Mouse (Mus musculus) midbrain, embryonic 13.5 days (tissue): ENCODE data around the gene Gm20683. TPM values are rescaled to one million over a fixed set of nuclear protein-coding genes. Genes with fewer than 3 reads are reported as not detected.
A peak's percentile ranks its signal among the peaks of the same experiment; 100 is the strongest.

Experiments used
- ATAC-seq: fragments of 200-750 bp; cut with Nextera tagmentation; 2 replicates; pipeline ENCODE4 v1.8.0; 2017; ENCODE audit warnings: mild to moderate bottlenecking, moderate TSS enrichment, moderate library complexity
- H3K27ac ChIP-seq: fragments of 300-500 bp; sonication (generic); 2 replicates; pipeline ENCODE4 v1.5.1; 2015; ENCODE audit warnings: inconsistent platforms, mild to moderate bottlenecking, moderate library complexity
- H3K27me3 ChIP-seq: fragments of 300-500 bp; sonication (generic); 2 replicates; pipeline ENCODE4 v1.6.1; 2015; ENCODE audit warnings: mild to moderate bottlenecking, inconsistent platforms
- H3K36me3 ChIP-seq: fragments of 300-500 bp; sonication (generic); 2 replicates; pipeline ENCODE4 v1.6.1; 2015; ENCODE audit warnings: mild to moderate bottlenecking, inconsistent platforms
- H3K4me1 ChIP-seq: fragments of 300-500 bp; sonication (generic); replicated peaks from 2 replicates; pipeline ENCODE4 v1.6.1; 2015; ENCODE audit warnings: inconsistent platforms
- H3K4me2 ChIP-seq: fragments of 300-500 bp; sonication (generic); replicated peaks from 2 replicates; pipeline ENCODE4 v1.6.1; 2015; ENCODE audit warnings: moderate library complexity, mild to moderate bottlenecking, inconsistent platforms
- H3K4me3 ChIP-seq: fragments of 300-500 bp; sonication (generic); replicated peaks from 2 replicates; pipeline ENCODE4 v1.5.1; 2015; ENCODE audit warnings: mild to moderate bottlenecking, inconsistent platforms
- H3K9ac ChIP-seq: fragments of 300-500 bp; sonication (generic); replicated peaks from 2 replicates; pipeline ENCODE4 v1.6.1; 2015; ENCODE audit warnings: mild to moderate bottlenecking, inconsistent platforms
- H3K9me3 ChIP-seq: fragments of 300-500 bp; sonication (generic); 2 replicates; pipeline ENCODE4 v1.6.1; 2016; ENCODE audit warnings: mild to moderate bottlenecking, inconsistent platforms
- WGBS: fragments of 180-500 bp; shearing (Covaris S2); methylation state at CpG from one replicate; pipeline ENCODE4 v1.1.7; 2015; 5-methylcytosine and 5-hydroxymethylcytosine counted together
- polyA plus RNA-seq: library from polyadenylated mRNA; unstranded; fragments of >200 nt; fragmentation: Nextera tagmentation; extraction: Ambion mirVana; gene quantifications from 2 replicates; pipeline ENCODE4 v1.2.1, GENCODE M21; 2015

Gene Gm20683
- polyA plus RNA-seq, 1 experiment from 2014 or later: 7.5 TPM

- H3K4me1 ChIP-seq: peaks cover 52% of the 10 kb centered on the region
- no peak for ATAC-seq
- H3K36me3 ChIP-seq: peaks cover 55% of the 10 kb centered on the region
Measured at GRCm38 (mm10) chr17:25837533-25837932, 4.0 kb downstream of the Gm20683 start.

GRCm38 (mm10) chr17:25837076-25837410, 4.5 kb downstream of the Gm20683 start, which contains the start of gene Rhbdl1:
TSS of gene Rhbdl1 (minus strand) at chr17:25837295.
- Histone ChIP-seq H3K9me3 (no peaks in the 10 kb centered on the region), H3K4me1 (peaks cover 54% of the 10 kb centered on the region), H3K4me2 (peak within 1 kb of the TSS; percentile 98), H3K4me3 (peak within 1 kb of the TSS; percentile 44), H3K9ac (peak within 1 kb of the TSS; percentile 78), H3K36me3 (peaks cover 50% of the 10 kb centered on the region), H3K27ac (peak within 1 kb of the TSS; percentile 80), H3K27me3 (no peaks in the 10 kb centered on the region)
- peak; percentile 38 for ATAC-seq
- under 1% methylated on average over 29 of the region's 29 CpGs for WGBS

More at GRCm38 (mm10) chr17:25837533-25837932, 4.0 kb downstream of the Gm20683 start:
- Histone ChIP-seq H3K9me3 (no peaks in the 10 kb centered on the region), H3K4me2 (peak overlapping the region; percentile 98), H3K4me3 (peak overlapping the region; percentile 44; the same call in 1 of the 2 replicates), H3K27ac (peak overlapping the region; percentile 80), H3K9ac (peak overlapping the region; percentile 78; the same call in 1 of the 2 replicates), H3K27me3 (no peaks in the 10 kb centered on the region)
- 16% methylated on average over 3 of the region's 3 CpGs for WGBS

GRCm38 (mm10) chr17:25836397-25837075, 5.0 kb downstream of the Gm20683 start:
- ATAC-seq: no peak
- H3K9me3 ChIP-seq: no peaks in the 10 kb centered on the region
- peak overlapping the region; percentile 98 for H3K4me2 ChIP-seq
- WGBS: 21% methylated on average over 23 of the region's 23 CpGs
- H3K36me3 ChIP-seq: peaks cover 46% of the 10 kb centered on the region
- H3K9ac ChIP-seq: peak overlapping the region; percentile 78
- H3K4me1 ChIP-seq: peaks cover 59% of the 10 kb centered on the region
- peak overlapping the region; percentile 44 for H3K4me3 ChIP-seq
- H3K27me3 ChIP-seq: no peaks in the 10 kb centered on the region
- H3K27ac ChIP-seq: peak overlapping the region; percentile 80

DNA sequence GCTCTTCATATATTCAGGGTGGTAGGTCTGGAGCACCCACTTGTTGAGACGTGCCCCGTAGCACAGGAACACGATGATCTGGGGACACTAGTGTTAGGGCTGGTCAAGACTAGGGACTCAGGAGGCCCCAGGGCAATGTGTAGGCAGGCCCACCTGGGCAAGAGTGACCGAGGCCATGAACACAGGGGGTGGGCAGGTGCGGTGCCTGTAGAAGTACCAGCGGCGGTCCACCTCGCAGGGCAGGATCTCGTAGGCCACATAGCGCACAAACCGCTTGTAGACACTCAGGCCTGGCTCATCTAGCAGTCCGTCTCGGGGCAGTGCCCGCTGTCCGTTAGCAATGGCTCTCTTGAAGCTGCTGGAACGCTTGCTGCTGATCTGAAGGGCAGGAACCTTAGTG, 5.7 kb downstream of the Gm20683 start:
- H3K27ac ChIP-seq: peak overlapping the region; percentile 80; the same call in 1 of the 2 replicates
- peaks cover 46% of the 10 kb centered on the region for H3K36me3 ChIP-seq
- no peaks in the 10 kb centered on the region for H3K9me3 ChIP-seq
- H3K4me2 ChIP-seq: peak overlapping the region; percentile 98
- 92% methylated on average over 16 of the region's 16 CpGs for WGBS
- no peak for ATAC-seq
- no peaks in the 10 kb centered on the region for H3K27me3 ChIP-seq
- H3K4me3 ChIP-seq: peak overlapping the region; percentile 88; the same call in 1 of the 2 replicates
- no peak overlapping the region; the same call in 1 of the 2 replicates for H3K9ac ChIP-seq
- H3K4me1 ChIP-seq: peaks cover 66% of the 10 kb centered on the region

- Histone ChIP-seq H3K36me3 (peaks cover 46% of the 10 kb centered on the region), H3K27ac (no peak overlapping the region), H3K4me3 (0 out of 2 replicates have a peak overlapping the region, but pooled peaks have one; percentile 88), H3K27me3 (no peaks in the 10 kb centered on the region), H3K4me2 (peak overlapping the region; percentile 98; the same call in 1 of the 2 replicates), H3K9me3 (no peaks in the 10 kb centered on the region), H3K4me1 (peaks cover 72% of the 10 kb centered on the region), H3K9ac (peak overlapping the region; percentile 91; the same call in 1 of the 2 replicates)
- 98% methylated on average over 7 of the region's 7 CpGs for WGBS
- ATAC-seq: no peak
Measured at GRCm38 (mm10) chr17:25835301-25835700, 6.3 kb downstream of the Gm20683 start.

GRCm38 (mm10) chr17:25834595-25835222, 6.9 kb downstream of the Gm20683 start:
- H3K4me3 ChIP-seq: peak overlapping the region; percentile 88
- H3K9me3 ChIP-seq: no peaks in the 10 kb centered on the region
- H3K27ac ChIP-seq: peak overlapping the region; percentile 95; the same call in 1 of the 2 replicates
- H3K27me3 ChIP-seq: no peaks in the 10 kb centered on the region
- no peak for ATAC-seq
- peaks cover 77% of the 10 kb centered on the region for H3K4me1 ChIP-seq
- WGBS: 89% methylated on average over 12 of the region's 12 CpGs
- peak overlapping the region; percentile 91 for H3K9ac ChIP-seq
- H3K4me2 ChIP-seq: peak overlapping the region; percentile 98
- peaks cover 46% of the 10 kb centered on the region for H3K36me3 ChIP-seq

- WGBS: 57% methylated on average over 6 of the region's 6 CpGs
- Histone ChIP-seq H3K27me3 (no peaks in the 10 kb centered on the region), H3K36me3 (peaks cover 42% of the 10 kb centered on the region), H3K27ac (peak overlapping the region; percentile 95), H3K9ac (peak overlapping the region; percentile 91), H3K4me3 (peak overlapping the region; percentile 88), H3K9me3 (no peaks in the 10 kb centered on the region), H3K4me1 (peaks cover 82% of the 10 kb centered on the region), H3K4me2 (peak overlapping the region; percentile 98)
- ATAC-seq: no peak
Measured at GRCm38 (mm10) chr17:25833961-25834594, 7.5 kb downstream of the Gm20683 start.

- H3K9me3 ChIP-seq: no peaks in the 10 kb centered on the region
- peak within 1 kb of the TSS; percentile 88 for H3K4me3 ChIP-seq
- peak within 1 kb of the TSS; percentile 95 for H3K27ac ChIP-seq
- ATAC-seq: no peak
- H3K27me3 ChIP-seq: no peaks in the 10 kb centered on the region
- WGBS: under 1% methylated on average over 24 of the region's 24 CpGs
- H3K4me2 ChIP-seq: peak within 1 kb of the TSS; percentile 98
- H3K4me1 ChIP-seq: peaks cover 83% of the 10 kb centered on the region
- H3K36me3 ChIP-seq: peaks cover 38% of the 10 kb centered on the region
- peak within 1 kb of the TSS; percentile 91 for H3K9ac ChIP-seq
Measured at GRCm38 (mm10) chr17:25833291-25833663, 8.3 kb downstream of the Gm20683 start, which contains the start of gene Stub1. TSS of gene Stub1 (minus strand) at chr17:25833404.

DNA sequence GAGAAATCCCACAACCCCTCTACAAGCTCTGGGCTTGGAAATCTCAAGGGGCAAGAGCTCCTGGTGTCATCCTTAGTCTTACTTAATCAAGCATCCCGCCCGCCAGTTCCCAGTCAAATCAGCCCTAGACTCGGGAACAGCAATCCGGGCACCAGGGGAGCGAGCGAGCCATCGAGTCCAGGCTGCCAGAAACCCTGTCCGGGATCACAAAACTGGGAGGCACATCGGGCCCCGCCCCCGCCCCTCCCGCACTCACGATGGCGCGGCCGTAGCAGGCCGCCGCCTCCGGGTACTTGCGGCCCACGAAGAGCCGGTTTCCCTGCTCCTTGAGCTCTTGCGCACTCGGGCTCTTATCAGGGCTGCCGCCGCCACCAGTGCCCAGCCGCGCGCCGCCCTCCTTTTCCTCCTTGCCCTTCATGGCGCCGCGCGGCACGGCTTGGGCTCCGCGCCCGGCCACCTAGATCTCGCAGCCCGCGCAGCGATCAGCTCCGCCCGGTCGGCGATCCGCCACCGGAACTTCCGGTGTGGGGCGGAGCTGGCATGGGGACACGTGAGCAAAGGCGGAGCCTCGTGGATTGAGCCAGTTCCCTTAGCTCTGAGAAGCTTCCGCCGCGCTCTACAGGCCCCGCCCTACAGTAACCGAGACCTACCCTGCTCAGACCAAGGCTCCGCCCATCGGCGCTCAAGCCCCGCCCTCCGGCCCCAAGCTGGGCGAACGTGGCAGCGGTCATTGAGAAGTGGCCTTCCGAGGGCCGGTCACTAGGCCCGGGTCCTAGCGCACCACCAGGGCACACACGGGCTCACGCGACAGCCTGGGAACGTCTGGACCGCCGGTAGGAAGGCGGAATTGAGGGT, 8.9 kb downstream of the Gm20683 start:
- ATAC-seq: peak; percentile 89
- Histone ChIP-seq H3K36me3 (peaks cover 38% of the 10 kb centered on the region), H3K9me3 (no peaks in the 10 kb centered on the region), H3K4me1 (peaks cover 83% of the 10 kb centered on the region), H3K27ac (peak overlapping the region; percentile 95), H3K9ac (peak overlapping the region; percentile 91), H3K4me3 (peak overlapping the region; percentile 88), H3K4me2 (peak overlapping the region; percentile 98), H3K27me3 (no peaks in the 10 kb centered on the region)
- WGBS: under 1% methylated on average over 73 of the region's 77 CpGs

- H3K27ac ChIP-seq: peak overlapping the region; percentile 95; the same call in 1 of the 2 replicates
- peak overlapping the region; percentile 88 for H3K4me3 ChIP-seq
- WGBS: 65% methylated on average over 21 of the region's 21 CpGs
- peaks cover 48% of the 10 kb centered on the region for H3K36me3 ChIP-seq
- H3K9me3 ChIP-seq: no peaks in the 10 kb centered on the region
- H3K4me1 ChIP-seq: peaks cover 83% of the 10 kb centered on the region
- no peaks in the 10 kb centered on the region for H3K27me3 ChIP-seq
- peak overlapping the region; percentile 98 for H3K4me2 ChIP-seq
- no peak for ATAC-seq
- H3K9ac ChIP-seq: peak overlapping the region; percentile 91
Measured at GRCm38 (mm10) chr17:25831451-25832281, 9.9 kb downstream of the Gm20683 start.
